ENCODE assay signal across 9 mouse cellular contexts in genomic region chr4:36950790-36951149, GRCm38 (mm10). TPM values are rescaled to one million over a fixed set of nuclear protein-coding genes. Genes with fewer than 3 reads are reported as not detected.
DNase-seq lines count a peak whose midpoint lies in the region; ATAC-seq and TF ChIP-seq lines count a peak whose summit lies in the region.
"Had no signal": no experiment of that assay in that cellular context is flagged by ENCODE, and none has a peak within 500 bp of the region (broad histone marks: within the 10 kb centered on the region; RNA-seq: fewer than 3 reads in every experiment).

No protein-coding gene starts in this region.

- no peaks in the 10 kb centered on the region for H3K9me3 ChIP-seq in kidney, embryonic 16.5 days (ENCODE audit: low read length)
- no peaks in the 10 kb centered on the region for H3K9me3 ChIP-seq in midbrain, embryonic 16.5 days (replicated peaks; ENCODE audit: control insufficient read depth, low read length, poor library complexity, severe bottlenecking)

- no peak for TF ChIP-seq CTCF in embryonic fibroblast, embryonic 13.5 days (IDR thresholded peaks at IDR 0.05; ENCODE audit: borderline replicate concordance, insufficient read depth, low read length)
- TF ChIP-seq CTCF in layer of hippocampus, adult 2 months (conservative IDR thresholded peaks at IDR 0.05), result no peak
- no peak for TF ChIP-seq CTCF in gastrocnemius, adult 2 months (IDR thresholded peaks at IDR 0.05)

- DNase-seq in kidney, adult 8-10 months, result no peak
- DNase-seq in layer of hippocampus, adult 2 months (ENCODE audit: low spot score in 2 of 2), result peak in 1 of 2 experiments; percentile 27
- no peak for DNase-seq in gastrocnemius, adult 2 months
- DNase-seq in B cell, adult 2 months, result no peak
- no peak for DNase-seq in spleen, postnatal 4 days (ENCODE audit: low spot score in 2 of 2)

- peak overlapping the region; percentile 96 for H3K4me2 ChIP-seq in kidney, embryonic 16.5 days (replicated peaks; ENCODE audit: low read depth, low read length)
- peak overlapping the region; percentile 78 for H3K4me2 ChIP-seq in midbrain, embryonic 16.5 days (ENCODE audit: low read length)

- 0% methylated on average over 11 of the region's 11 CpGs for WGBS in kidney, embryonic 16.5 days
- WGBS in midbrain, embryonic 16.5 days, result under 1% methylated on average over 11 of the region's 11 CpGs

- H3K27ac ChIP-seq in kidney, embryonic 16.5 days (ENCODE audit: low read length), result no peak overlapping the region
- no peak overlapping the region for H3K27ac ChIP-seq in embryonic fibroblast, embryonic 13.5 days (ENCODE audit: insufficient read depth, low read length)
- H3K27ac ChIP-seq in layer of hippocampus, adult 2 months, result peak overlapping the region; percentile 90
- peak overlapping the region; percentile 75 for H3K27ac ChIP-seq in midbrain, embryonic 16.5 days (ENCODE audit: low read length)
- no peak overlapping the region for H3K27ac ChIP-seq in gastrocnemius, adult 2 months

- no peaks in the 10 kb centered on the region for H3K36me3 ChIP-seq in kidney, embryonic 16.5 days (ENCODE audit: insufficient read depth, low read length)
- H3K36me3 ChIP-seq in midbrain, embryonic 16.5 days (ENCODE audit: control insufficient read depth, insufficient read depth, low read length), result no peaks in the 10 kb centered on the region

- H3K27me3 ChIP-seq in kidney, embryonic 16.5 days (ENCODE audit: insufficient read depth, low read length), result peaks cover 51% of the 10 kb centered on the region
- no peaks in the 10 kb centered on the region for H3K27me3 ChIP-seq in midbrain, embryonic 16.5 days (ENCODE audit: control insufficient read depth, insufficient read depth, low read depth, low read length)

- peak overlapping the region; percentile 54 for H3K4me3 ChIP-seq in kidney, embryonic 16.5 days (ENCODE audit: low read length)
- peak overlapping the region; percentile 59 for H3K4me3 ChIP-seq in embryonic fibroblast, embryonic 13.5 days (ENCODE audit: insufficient read depth, low read length)
- H3K4me3 ChIP-seq in layer of hippocampus, adult 2 months, result peak overlapping the region; percentile 74
- peak overlapping the region; percentile 64 for H3K4me3 ChIP-seq in midbrain, embryonic 16.5 days (ENCODE audit: low read depth, low read length)
- no peak overlapping the region; the same call in 1 of the 2 replicates for H3K4me3 ChIP-seq in gastrocnemius, adult 2 months

- H3K4me1 ChIP-seq in kidney, embryonic 16.5 days (ENCODE audit: insufficient read depth, low read length), result peaks cover 16% of the 10 kb centered on the region
- peaks cover 7% of the 10 kb centered on the region; the same call in 1 of the 2 replicates for H3K4me1 ChIP-seq in embryonic fibroblast, embryonic 13.5 days (ENCODE audit: control insufficient read depth, insufficient read depth, low read length)
- 0 out of 2 replicates have a peak, but pooled peaks cover 3% of the 10 kb centered on the region for H3K4me1 ChIP-seq in midbrain, embryonic 16.5 days (ENCODE audit: control insufficient read depth, insufficient read depth, low read length)

- H3K9ac ChIP-seq in kidney, embryonic 16.5 days (replicated peaks; ENCODE audit: low read length), result 0 out of 2 replicates have a peak overlapping the region, but pooled peaks have one; percentile 0
- H3K9ac ChIP-seq in midbrain, embryonic 16.5 days (ENCODE audit: low read depth, low read length), result peak overlapping the region; percentile 77

- peak; percentile 62 for ATAC-seq in kidney, embryonic 16.5 days (ENCODE audit: low FRiP score, low TSS enrichment)
- ATAC-seq in midbrain, embryonic 16.5 days, result peak; percentile 69

- TF ChIP-seq POLR2A in embryonic fibroblast, embryonic 13.5 days (IDR thresholded peaks at IDR 0.05; ENCODE audit: low read depth, low read length), result no peak

- intact Hi-C loops in gastrocnemius, adult 2 months (cut with DNase I), result no loop called here

RNA-seq across cellular contexts. Expression of gene Lingo2, which starts 0.8 kb away (rescaled TPM):
- polyA plus RNA-seq in kidney, embryonic 16.5 days (2015; fragmentation: Nextera tagmentation; extraction: Ambion mirVana), result 0.10 and 0.22 TPM in 2 replicates
- 3.9 and 8.2 TPM in 2 replicates for polyA plus RNA-seq in embryonic fibroblast, embryonic 13.5 days (2011; ENCODE audit: insufficient read length, low read depth, missing spikeins)
- total RNA-seq in layer of hippocampus, adult 2 months (2021), result 10 to 100 TPM; 44.8 to 56.5 TPM
- polyA plus RNA-seq in midbrain, embryonic 16.5 days (2015; fragmentation: Nextera tagmentation; extraction: Ambion mirVana), result 70.0 and 71.8 TPM in 2 replicates
- not detected for total RNA-seq in gastrocnemius, adult 2 months (2021)
- total RNA-seq: heart, postnatal 10 days had no signal

Comparison
In these comparisons a context has a peak if more than half of its experiments do, and no peak if none do; other contexts are left out.
1. H3K27ac ChIP-seq: peak in layer of hippocampus, adult 2 months (single experiment) and midbrain, embryonic 16.5 days (single experiment); none in kidney, embryonic 16.5 days (single experiment), embryonic fibroblast, embryonic 13.5 days (single experiment) and gastrocnemius, adult 2 months (single experiment).